Mouse (Mus musculus): ENCODE measurements at regions not wholly inside any gene's neighbourhood (a gene's known extent, or its start where the extent isn't known, plus 50 kb on each side); places are given as distances from the start of the nearest gene placed in this dataset.

DNA sequence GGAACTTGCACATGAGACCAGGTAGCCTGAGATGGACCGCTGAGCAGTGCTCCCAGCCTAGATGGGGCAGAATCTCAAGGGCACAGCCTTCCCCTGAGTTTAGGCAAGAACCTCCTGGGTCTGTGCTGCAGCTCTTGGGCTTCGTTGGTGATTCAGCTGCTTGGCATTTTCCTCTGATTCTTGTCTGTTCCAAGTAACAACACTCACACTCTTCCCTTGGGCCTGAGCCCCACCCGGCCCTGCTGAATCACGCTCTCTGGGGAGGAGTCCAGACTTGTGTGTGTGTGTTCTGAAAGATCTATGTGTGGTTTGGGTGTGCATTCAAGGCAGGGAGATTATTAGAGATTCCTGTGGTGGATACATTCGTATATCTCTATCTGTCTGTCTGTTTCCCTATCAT is 517.4 kb upstream of the Tbx3 start:
- no peak for DNase-seq

- no peak for DNase-seq
These were observed 513.8 kb upstream of the Tbx3 start for GRCm38 (mm10) chr5:119156638-119157037.

GRCm38 (mm10) chr5:119158171-119158570 is 512.3 kb upstream of the Tbx3 start:
- no peak for DNase-seq

GRCm38 (mm10) chr5:119162132-119162675 is 508.3 kb upstream of the Tbx3 start:
- no peak for DNase-seq

DNA sequence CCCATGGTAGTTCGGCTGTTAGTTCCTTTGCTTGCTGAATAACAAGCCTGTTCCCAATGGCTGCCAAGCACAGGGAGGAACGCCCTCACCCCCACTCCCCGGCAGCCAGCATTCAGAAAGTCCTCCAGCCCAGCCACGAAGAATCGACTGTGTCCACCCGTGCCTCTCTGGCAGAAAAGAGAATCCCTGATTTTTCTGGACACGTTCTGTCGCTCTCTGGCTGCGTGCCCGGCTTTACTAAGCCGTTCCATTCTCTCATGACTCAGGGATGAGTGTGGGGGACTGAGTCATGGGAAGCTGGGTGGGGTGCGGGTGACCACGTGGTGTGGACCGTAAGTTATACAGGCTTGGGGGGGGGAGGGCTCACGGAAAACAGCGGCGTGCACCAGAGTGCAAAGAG is 502.8 kb upstream of the Tbx3 start:
- peak; percentile 85 to 90 for DNase-seq

DNA sequence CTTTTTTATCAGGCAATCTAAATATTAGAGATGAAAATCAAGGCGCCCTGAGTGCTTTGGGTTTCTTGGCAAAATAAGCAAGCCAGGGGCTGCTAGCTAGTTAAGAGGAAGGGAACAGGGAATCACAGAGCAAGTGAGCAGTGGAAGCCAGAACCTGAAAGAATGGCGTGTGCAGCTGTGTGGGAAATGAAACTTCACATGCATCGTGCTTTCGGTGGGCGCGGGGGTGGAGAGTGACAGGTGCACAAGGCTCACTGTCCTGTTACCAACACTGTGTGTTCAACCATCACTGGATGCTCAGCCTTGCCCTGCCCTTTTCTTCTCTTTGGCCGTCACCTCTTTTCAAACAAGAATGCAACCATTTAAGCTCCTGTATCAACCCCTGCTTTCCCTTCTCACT is 501.2 kb upstream of the Tbx3 start:
- no peak for DNase-seq

- no peak for DNase-seq
These were observed 498.8 kb upstream of the Tbx3 start for GRCm38 (mm10) chr5:119171626-119172025.

- DNase-seq = no peak
These were observed 491.7 kb upstream of the Tbx3 start for GRCm38 (mm10) chr5:119178805-119179204.

DNA sequence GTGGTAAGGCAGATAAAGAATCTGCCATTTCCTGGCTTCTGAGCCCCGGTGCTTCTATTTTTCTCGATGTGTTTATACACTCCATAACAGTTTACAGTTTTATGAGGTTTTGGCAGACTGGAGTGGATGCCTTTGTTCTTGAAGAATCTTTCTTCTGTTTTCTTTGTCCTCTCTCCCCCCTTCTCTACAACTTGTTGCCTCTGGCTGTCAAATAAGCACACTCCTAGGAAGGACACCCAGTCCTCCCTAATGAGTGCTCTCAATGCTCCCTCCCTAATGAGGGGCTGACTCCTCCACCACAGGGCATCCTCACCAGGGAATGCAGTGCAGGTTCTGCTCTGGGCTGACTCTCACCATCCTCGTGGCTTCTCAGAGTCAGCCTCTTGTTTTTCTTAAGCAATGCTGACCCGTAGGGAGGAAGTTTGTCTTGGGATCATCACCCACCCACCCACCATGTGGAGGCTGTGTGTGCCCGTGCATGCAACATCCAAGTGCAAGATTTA is 486.9 kb upstream of the Tbx3 start:
- DNase-seq = no peak

DNA sequence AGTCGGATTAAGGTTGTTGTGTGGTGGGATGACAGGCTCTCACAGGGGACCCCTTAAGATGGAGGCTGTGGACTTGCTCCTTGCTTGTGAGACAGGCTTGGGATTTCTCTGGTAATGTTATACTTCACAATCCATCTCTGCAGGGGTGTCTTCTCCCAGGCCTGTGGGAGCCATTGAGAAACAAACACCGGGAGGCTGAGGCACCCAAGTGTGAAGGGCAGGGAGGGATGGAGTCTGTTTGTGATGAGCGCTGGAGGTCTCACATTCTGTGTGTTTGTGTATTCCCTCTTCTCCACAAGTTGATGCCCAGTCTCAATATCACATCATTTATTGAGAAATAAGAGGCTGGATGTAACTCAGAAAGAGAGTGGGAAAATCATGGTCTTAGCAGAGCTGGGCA is 483.9 kb upstream of the Tbx3 start:
- DNase-seq = no peak

- peak in 1 of 2 experiments; percentile 14 for DNase-seq
These were observed 482.0 kb upstream of the Tbx3 start for GRCm38 (mm10) chr5:119188476-119188875.

- peak in 1 of 2 experiments; percentile 14 for DNase-seq
These were observed 476.5 kb upstream of the Tbx3 start for GRCm38 (mm10) chr5:119193699-119194681.

DNA sequence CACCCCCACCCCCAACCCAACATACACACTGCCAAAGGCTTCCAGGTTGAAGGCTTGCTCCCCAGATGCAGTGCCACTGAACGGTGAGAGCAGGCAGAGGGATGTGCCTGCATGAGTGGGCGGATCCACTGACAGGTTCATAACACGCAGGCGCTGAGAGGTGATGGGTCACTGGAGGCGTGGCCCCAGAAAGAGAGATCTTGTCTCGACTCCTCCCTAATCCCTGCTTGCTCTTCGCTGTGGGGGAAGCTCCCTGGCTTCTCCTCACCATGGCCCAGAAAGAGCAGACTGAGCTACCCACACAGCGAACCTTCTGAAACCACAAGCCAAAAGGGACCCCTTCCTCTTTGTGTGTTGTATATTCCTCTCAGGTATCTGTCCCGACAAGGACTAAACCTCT is 470.6 kb upstream of the Tbx3 start:
- no peak for DNase-seq

DNA sequence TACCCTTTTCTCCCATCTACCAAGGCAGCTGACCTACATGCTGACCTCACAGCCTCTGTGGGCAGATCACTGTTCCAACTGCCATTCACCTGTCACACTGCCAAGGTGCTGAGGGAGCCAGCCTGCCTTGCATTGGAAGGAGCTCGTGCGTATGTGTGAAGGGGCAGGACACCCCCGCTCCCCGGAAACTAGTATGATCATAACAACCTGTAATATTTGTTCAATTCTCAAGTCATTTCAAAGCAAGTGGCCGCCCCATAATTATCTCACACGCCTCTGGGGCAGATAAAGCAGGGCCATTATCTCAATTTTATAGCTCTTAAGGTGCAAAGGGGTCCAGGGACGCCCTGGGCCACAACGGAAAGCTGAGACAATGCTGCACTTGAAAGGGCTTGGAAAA is 469.2 kb upstream of the Tbx3 start:
- DNase-seq = peak in 1 of 2 experiments; percentile 27

GRCm38 (mm10) chr5:119204736-119205135 is 465.7 kb upstream of the Tbx3 start:
- peak; percentile 13 to 15 for DNase-seq

- no peak for DNase-seq
These were observed 462.4 kb upstream of the Tbx3 start for GRCm38 (mm10) chr5:119208077-119208476.

- DNase-seq = no peak
These were observed 457.3 kb upstream of the Tbx3 start for GRCm38 (mm10) chr5:119213196-119213595.

DNA sequence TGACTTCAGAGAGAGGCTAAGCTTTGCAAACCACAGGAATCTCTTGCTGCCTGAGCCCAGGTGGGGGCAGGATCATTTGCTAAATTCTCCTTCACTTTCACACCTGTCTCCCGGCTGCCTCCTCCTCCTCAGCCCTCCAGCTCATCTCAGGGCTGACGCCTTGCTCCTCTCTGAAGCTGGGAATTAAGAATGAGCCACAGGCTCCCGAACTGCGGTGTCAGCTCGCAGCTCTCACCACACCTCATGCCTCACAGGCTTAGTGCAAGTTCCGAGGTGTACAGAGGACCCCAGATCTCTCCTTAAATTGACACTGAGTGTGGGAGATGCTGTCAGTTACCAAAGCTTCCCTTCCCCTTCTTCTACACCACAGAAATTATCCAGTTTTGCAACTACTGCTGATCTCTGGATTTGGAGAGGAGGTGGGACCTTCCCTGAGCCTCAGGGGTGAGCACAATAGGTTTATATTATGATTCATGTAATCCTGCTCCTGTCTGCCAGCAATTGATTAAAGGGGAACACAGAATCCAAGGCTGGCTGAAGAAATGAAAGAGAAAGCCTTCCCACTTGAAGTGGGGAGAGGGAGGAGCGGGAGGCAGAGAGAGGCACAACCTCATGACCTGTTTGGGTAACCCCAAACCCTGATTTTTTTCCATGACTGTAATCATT is 456.6 kb upstream of the Tbx3 start:
- DNase-seq = no peak

DNA sequence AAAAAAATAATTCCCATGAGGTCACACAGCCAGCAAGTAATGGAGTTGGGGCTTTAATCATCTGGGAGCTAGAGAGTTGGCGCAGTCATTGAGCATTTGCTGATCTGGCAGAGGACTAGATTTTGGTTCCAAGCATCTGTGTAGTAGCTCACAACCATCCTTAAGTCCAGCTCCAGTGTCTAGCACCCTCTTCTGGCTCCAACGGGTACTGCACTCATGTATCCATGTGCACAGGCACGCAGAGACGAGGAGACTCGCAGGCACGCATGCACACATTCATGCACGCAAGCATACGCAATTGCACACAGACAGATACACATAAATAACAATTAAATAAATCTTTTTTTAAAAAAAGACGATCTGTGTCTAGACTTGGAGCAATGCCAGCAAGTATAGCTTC is 455.5 kb upstream of the Tbx3 start:
- peak; percentile 16 to 35 for DNase-seq

DNA sequence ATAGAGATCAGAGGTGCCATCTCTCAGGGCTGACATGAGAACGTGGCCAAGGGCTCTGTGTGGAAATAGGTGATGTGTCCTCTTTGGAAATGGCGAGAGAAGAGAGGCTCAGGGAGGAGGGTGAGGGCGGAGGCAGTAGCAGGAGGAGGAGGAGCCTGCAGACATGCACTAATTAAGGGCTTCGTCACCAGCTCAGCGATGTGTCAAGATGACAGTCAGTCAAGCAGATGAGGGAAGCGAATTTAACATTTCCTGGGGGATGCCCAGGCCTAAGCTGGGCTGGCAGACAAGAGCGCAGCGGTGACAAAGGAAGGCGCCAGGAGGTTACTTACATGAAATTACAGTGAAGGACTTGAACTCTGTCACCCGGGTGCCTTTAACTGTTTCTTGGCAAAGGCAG is 455.1 kb upstream of the Tbx3 start:
- DNase-seq = peak in 1 of 2 experiments; percentile 12

DNA sequence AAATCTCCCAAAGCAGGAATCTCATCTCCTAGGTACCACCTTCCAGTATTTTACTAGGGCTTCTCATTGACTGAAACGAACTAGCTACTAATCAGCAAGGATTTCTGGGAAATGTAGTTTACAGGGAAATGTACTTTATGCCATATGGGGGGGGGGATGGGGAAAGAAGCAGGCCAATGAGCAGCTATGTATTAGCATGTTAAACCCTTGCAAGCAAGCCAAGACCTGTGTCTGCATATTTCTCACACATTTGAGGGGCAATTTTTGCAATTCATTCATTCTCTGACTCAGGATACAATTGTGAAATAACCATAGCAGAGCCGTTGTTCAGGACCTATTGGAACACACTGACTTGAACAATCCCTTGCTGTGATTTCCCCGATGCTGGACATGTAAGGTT is 454.3 kb upstream of the Tbx3 start:
- no peak for DNase-seq

DNA sequence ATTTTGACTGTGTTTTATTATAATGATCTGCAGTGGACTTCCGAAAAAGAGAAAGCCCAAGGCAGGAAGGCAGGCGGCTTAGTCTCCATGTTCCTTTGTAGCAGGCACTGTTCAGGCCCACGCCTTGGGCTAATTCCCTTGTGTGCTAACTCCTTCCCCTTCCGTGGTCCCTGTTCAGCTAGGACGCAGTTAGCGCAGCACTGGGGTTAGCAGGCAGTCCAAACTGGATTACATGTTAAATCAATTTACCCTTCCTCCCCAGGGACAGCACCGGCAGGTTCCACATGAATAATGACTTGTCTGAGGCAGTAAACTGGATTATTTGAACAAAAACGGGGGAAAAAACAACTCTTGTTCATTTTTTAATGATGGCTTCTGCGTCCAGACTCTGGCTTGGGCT is 453.4 kb upstream of the Tbx3 start:
- no peak for DNase-seq

- no peak for DNase-seq
These were observed 441.8 kb upstream of the Tbx3 start for GRCm38 (mm10) chr5:119228691-119229090.

DNA sequence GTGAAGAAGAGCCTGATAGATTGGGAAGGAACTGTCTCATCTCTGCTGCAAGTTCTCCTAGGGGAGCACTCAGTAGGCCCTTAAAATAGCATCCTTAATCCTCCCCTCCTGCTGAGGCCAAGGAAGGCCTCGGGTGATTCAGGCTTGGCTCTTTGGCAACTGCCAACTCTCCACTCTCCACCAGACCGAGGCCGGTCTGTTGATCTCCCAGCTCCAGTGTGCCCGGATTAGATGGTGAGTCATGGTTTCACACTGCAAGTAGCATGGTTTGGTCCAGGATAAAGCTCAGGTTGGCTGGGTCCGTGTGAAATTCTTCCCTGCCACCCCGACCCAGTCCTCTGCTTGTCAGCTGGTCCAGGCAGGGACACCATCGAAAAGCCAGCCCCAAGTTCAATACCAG is 437.5 kb upstream of the Tbx3 start:
- peak; percentile 28 to 41 for DNase-seq

Data from cerebellum, postnatal 14 days (tissue).